8 mouse cellular contexts compared by ENCODE assay signal in genomic region chr11:96788871-96789795, GRCm38 (mm10). TPM values are rescaled to one million over a fixed set of nuclear protein-coding genes. Genes with fewer than 3 reads are reported as not detected.
DNase-seq lines count a peak whose midpoint lies in the region; ATAC-seq and TF ChIP-seq lines count a peak whose summit lies in the region.

Gene Cbx1 (plus strand): TSS chr11:96789127.

- H3K36me3 ChIP-seq in G1E (replicated peaks), result peaks cover 19% of the 10 kb centered on the region
- no peaks in the 10 kb centered on the region for H3K36me3 ChIP-seq in forebrain, postnatal 0 days (ENCODE audit: insufficient read depth)
- H3K36me3 ChIP-seq in lung, embryonic 15.5 days, result no peaks in the 10 kb centered on the region

- H3K4me1 ChIP-seq in G1E (ENCODE audit: insufficient read depth, low read depth, low read length), result peaks cover 24% of the 10 kb centered on the region
- H3K4me1 ChIP-seq in forebrain, postnatal 0 days (ENCODE audit: insufficient read depth), result peaks cover 8% of the 10 kb centered on the region; the same call in 1 of the 2 replicates
- peaks cover 21% of the 10 kb centered on the region for H3K4me1 ChIP-seq in lung, embryonic 15.5 days

- H3K4me3 ChIP-seq in G1E (ENCODE audit: low read depth, low read length), result peak within 1 kb of the TSS; percentile 90
- peak within 1 kb of the TSS; percentile 93 for H3K4me3 ChIP-seq in forebrain, postnatal 0 days (ENCODE audit: low read depth, low read length)
- peak within 1 kb of the TSS; percentile 99 for H3K4me3 ChIP-seq in lung, embryonic 15.5 days

- 3% methylated on average over 93 of the region's 93 CpGs for WGBS in forebrain, postnatal 0 days
- under 1% methylated on average over 88 of the region's 93 CpGs for WGBS in lung, embryonic 15.5 days

- peak within 1 kb of the TSS; percentile 79 for H3K4me2 ChIP-seq in forebrain, postnatal 0 days (ENCODE audit: low read depth)
- H3K4me2 ChIP-seq in lung, embryonic 15.5 days, result peak within 1 kb of the TSS; percentile 67

- H3K9me3 ChIP-seq in G1E (replicated peaks), result no peaks in the 10 kb centered on the region
- no peaks in the 10 kb centered on the region for H3K9me3 ChIP-seq in forebrain, postnatal 0 days (ENCODE audit: low read length)
- no peaks in the 10 kb centered on the region for H3K9me3 ChIP-seq in lung, embryonic 15.5 days

- peak within 1 kb of the TSS; percentile 92 for H3K27ac ChIP-seq in forebrain, postnatal 0 days (ENCODE audit: low read depth, low read length)
- peak within 1 kb of the TSS; percentile 99 for H3K27ac ChIP-seq in lung, embryonic 15.5 days

- H3K27me3 ChIP-seq in G1E (ENCODE audit: insufficient read depth, low read length), result no peaks in the 10 kb centered on the region
- H3K27me3 ChIP-seq in forebrain, postnatal 0 days (ENCODE audit: insufficient read depth, low read length), result no peaks in the 10 kb centered on the region
- no peaks in the 10 kb centered on the region for H3K27me3 ChIP-seq in lung, embryonic 15.5 days

- peak; percentile 83 for DNase-seq in G1E (ENCODE audit: low spot score)
- DNase-seq in cerebellum, adult 18-20 months, result peak; percentile 90 to 91
- DNase-seq in forebrain, postnatal 0 days, result peak; percentile 94
- DNase-seq in heart, postnatal 4 days, result peak; percentile 91
- peak; percentile 84 to 92 for DNase-seq in layer of hippocampus, adult 8-10 months (ENCODE audit: low spot score in 2 of 2)
- peak; percentile 86 for DNase-seq in ovary, adult 18-20 months (ENCODE audit: low spot score)
- peak; percentile 90 for DNase-seq in thymus, postnatal 0 days (ENCODE audit: low spot score)

- no peak for TF ChIP-seq CTCF in G1E (IDR thresholded peaks at IDR 0.05; ENCODE audit: low read depth, low read length)
- TF ChIP-seq CTCF in forebrain, postnatal 0 days (IDR thresholded peaks at IDR 0.05; ENCODE audit: low read depth), result no peak

- ATAC-seq in G1E (ENCODE audit: extremely low read depth, insufficient number of reproducible peaks, low FRiP score, poor library complexity, severe bottlenecking), result peak; percentile 34; the same call in 1 of the 2 replicates
- peak; percentile 100 for ATAC-seq in forebrain, postnatal 0 days
- peak; percentile 98 for ATAC-seq in lung, embryonic 15.5 days (ENCODE audit: borderline replicate concordance, extremely low read depth, low FRiP score, low TSS enrichment)

- H3K9ac ChIP-seq in forebrain, postnatal 0 days, result peak within 1 kb of the TSS; percentile 92
- H3K9ac ChIP-seq in lung, embryonic 15.5 days, result peak within 1 kb of the TSS; percentile 95

RNA-seq across cellular contexts. Expression of gene Cbx1, which starts in this region (rescaled TPM):
- total RNA-seq in G1E (2014; fragmentation: Nextera tagmentation) (78.9 and 81.3 TPM in 2 replicates), G1E (2017) (99.1 and 100 TPM in 2 replicates)
- polyA plus RNA-seq in G1E (2012), result 73.7 and 75.0 TPM in 2 replicates
- total RNA-seq in forebrain, postnatal 0 days (2014; rRNA removed), result 57.0 and 62.4 TPM in 2 replicates
- polyA plus RNA-seq in forebrain, postnatal 0 days (2015; fragmentation: Nextera tagmentation; extraction: Ambion mirVana), result 53.7 and 55.6 TPM in 2 replicates
- total RNA-seq in heart, postnatal 4 days (2021), result 10 to 100 TPM; 69.6 to 72.0 TPM
- 10 to 100 TPM; 40.1 to 52.0 (median 44.0) TPM for total RNA-seq in layer of hippocampus, adult 8-10 months (2022)
- 114 and 121 TPM in 2 replicates for polyA plus RNA-seq in lung, embryonic 15.5 days (2015; fragmentation: Nextera tagmentation; extraction: Ambion mirVana)
- polyA plus RNA-seq in thymus, postnatal 0 days (2015; fragmentation: Nextera tagmentation; extraction: Ambion mirVana), result 129 and 132 TPM in 2 replicates

Comparison
In these comparisons a context has a peak if more than half of its experiments do, and no peak if none do; other contexts are left out.
1. Peak in every context shown above with its lines: DNase-seq, ATAC-seq, H3K4me3 ChIP-seq and H3K27ac ChIP-seq.
2. ATAC-seq: peak in every context shown above with its lines; median percentile 100 in forebrain, postnatal 0 days; 98 in lung, embryonic 15.5 days; 34 in G1E.